Mouse (Mus musculus): ENCODE measurements around the gene Hoxd10. TPM values are rescaled to one million over a fixed set of nuclear protein-coding genes. Genes with fewer than 3 reads are reported as not detected.

Hoxd10 gene
- polyA plus RNA-seq, 1 experiment: not detected

DNA sequence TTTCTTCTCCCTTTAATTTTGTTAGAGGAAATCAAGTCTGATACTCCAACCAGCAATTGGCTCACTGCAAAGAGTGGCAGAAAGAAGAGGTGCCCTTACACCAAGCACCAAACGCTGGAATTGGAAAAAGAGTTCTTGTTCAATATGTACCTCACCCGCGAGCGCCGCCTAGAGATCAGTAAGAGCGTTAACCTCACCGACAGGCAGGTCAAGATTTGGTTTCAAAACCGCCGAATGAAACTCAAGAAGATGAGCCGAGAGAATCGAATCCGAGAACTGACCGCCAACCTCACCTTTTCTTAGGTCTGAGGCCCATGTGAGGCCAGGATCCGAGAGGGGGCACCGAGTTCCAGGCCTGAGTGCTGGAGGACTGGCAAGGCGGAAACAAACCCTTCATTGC is 2.3 kb downstream of the Hoxd10 start:
- no peak for DNase-seq (ENCODE audit: extremely low spot score in 1 of 2, low spot score in 1 of 2)

DNA sequence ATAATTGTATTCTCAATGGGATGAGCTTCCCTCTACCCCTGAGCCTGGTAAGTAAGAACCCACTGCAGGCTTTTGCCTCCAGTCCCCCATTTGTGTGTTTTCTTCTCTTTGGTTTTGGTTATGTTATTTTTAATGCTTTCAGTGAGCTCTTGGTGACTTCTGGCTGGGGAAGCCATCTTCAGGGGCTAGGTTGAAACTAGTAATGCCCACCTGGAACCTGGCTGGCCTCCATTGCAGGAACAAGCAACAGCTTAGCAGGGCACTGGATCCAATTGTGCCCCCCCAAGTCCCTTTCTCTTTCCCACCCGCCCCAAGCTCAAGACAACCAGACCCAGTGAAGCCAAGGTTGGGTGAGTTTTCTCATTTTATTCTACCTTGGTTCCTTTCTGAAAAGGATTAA is 3.7 kb downstream of the Hoxd10 start:
- DNase-seq (ENCODE audit: extremely low spot score in 1 of 2, low spot score in 1 of 2): no peak

DNA sequence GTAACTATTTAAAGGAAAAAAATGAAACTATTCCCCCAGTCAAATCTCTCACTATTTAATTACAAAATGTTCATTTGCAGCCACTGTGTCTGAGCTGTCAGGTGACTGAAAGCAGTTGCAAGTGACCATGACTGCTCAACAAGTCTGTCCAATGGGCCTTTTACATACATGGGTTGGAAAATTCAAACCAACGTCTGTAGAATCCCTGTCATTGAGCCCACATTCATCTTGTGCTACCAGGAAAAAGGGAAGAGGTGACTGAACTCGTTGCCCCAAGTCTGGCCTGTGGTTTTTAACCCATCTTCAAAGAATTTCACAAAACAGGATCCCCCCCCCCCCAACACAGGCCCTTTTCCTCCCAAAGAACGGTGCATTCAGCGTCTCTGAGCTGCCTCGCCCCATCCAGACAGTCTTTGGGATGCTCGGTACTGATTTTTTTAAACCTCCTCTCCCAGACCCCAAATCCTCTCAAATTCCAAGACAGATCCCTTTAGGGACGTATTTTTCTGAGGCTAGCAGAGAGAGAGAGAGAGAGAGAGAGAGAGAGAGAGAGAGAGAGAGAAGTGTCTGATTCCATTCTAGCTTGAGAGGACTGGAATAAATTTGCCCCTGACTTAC is 4.2 kb downstream of the Hoxd10 start:
- no peak for DNase-seq (ENCODE audit: extremely low spot score in 1 of 2, low spot score in 1 of 2)

DNA sequence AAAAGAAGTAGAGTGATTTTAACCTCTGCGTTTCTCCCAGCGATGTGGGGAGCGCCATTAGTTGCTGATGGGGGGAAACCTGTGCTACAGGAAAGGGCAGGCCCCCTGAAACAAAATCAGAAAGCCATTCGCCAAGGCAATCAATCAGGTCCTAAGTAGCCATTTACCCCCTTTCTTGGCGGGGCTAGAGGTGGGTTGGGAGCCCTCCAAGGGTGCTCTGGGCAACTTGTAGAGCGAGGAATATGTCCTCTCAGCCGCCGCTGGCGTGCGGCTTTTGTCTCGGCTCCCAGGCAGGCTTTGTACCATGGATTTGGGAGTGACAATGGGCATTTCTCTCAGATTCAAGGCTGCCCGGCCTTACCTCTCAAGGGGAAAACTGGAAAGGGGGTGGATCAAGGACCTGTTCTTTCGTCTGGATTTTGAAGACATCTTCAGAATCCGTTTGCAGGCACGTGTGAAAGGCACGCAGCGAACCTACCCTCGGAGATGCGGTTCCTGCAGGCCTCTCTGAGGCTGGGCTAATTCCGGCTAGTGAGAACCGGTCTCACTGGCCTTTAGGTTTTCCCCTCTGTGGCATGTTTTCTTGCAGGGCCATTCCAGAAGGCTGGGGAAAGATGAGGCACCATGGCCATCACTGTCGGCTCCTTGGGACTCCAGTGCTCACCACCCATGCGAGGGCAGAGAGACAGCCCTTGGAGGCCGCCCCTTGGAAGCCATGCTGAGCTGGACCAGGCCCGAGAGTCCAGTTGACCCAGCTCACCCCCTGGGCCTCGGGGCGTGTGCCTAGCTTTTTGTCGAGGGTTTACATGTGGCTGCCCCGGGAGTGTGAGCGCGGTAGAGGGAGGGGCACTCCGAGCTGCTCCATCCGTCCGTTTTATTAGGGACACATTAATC is 5.0 kb downstream of the Hoxd10 start:
- no peak for DNase-seq (ENCODE audit: extremely low spot score in 1 of 2, low spot score in 1 of 2)

DNA sequence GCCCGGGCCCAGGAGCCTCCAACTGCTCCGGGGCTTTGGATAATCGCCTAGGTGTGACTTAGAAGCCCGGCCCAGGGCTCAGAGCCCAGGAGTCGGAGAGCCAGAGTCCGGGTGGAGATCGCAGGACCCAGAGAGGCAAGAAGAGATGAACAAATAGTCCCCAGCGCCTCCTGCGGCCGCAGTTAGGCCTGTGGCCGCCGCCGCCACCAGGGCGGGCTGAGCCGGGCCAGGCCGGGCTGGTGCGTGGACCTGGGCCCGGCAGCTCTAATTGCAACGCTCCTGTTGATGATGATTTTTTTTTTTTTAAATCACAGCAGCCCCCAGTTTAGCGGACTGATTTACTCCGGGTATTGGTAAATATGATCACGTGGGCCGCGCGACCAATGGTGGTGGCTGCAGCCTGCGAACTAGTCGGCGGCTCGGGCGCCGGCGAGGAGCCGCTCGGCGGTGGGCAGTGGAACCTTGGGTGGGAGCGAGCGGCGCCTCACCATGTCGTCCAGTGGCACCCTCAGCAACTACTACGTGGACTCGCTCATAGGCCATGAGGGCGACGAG is 5.9 kb downstream of the Hoxd10 start, which contains the start of gene Hoxd9:
Gene Hoxd9 (plus strand): TSS at position 161 of the 555 bp plus-strand sequence.
- no peak for DNase-seq (ENCODE audit: extremely low spot score in 1 of 2, low spot score in 1 of 2)

DNA sequence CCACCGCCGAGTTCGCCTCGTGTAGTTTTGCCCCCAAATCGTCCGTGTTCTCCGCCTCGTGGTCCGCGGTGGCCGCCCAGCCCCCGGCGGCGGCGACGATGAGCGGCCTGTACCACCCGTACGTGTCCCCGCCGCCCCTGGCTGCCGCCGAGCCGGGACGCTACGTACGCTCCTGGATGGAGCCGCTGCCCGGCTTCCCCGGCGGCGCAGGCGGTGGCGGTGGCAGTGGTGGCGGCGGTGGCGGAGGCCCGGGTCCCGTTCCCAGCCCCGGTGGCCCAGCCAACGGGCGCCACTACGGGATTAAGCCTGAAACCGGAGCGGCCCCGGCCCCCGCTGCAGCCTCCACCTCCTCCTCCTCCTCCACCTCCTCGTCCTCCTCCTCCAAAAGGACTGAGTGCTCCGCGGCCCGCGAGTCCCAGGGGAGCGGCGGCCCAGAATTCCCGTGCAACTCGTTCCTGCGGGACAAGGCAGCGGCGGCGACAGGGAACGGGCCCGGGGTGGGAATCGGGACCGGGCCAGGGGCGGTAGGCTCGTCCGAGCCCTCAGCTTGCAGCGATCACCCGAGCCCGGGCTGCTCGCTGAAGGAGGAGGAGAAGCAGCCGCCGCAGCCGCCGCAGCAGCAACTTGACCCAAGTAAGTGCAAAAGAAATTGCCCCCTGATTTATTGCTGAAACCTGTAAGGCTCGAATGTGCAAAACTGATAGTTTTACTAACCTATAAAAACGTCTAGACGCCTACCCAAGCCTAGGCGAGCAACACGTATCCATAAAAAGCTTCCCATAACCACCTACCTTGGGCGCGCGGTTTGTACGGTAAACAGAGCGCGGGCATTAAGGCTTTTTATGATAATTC is 6.7 kb downstream of the Hoxd10 start:
- DNase-seq (ENCODE audit: extremely low spot score in 1 of 2, low spot score in 1 of 2): no peak

DNA sequence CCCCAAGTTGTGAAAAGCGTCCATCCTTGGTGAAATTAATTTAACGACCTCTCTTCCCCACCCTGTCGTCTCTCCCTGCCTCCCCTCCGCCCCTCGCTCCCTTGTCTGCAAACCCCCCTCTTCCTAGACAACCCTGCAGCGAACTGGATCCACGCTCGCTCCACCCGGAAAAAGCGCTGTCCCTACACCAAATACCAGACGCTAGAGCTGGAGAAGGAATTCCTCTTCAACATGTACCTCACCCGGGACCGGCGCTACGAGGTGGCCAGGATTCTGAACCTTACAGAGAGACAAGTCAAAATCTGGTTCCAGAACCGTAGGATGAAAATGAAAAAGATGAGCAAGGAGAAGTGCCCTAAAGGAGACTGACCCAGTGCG is 7.3 kb downstream of the Hoxd10 start:
- no peak for DNase-seq (ENCODE audit: extremely low spot score in 1 of 2, low spot score in 1 of 2)

DNA sequence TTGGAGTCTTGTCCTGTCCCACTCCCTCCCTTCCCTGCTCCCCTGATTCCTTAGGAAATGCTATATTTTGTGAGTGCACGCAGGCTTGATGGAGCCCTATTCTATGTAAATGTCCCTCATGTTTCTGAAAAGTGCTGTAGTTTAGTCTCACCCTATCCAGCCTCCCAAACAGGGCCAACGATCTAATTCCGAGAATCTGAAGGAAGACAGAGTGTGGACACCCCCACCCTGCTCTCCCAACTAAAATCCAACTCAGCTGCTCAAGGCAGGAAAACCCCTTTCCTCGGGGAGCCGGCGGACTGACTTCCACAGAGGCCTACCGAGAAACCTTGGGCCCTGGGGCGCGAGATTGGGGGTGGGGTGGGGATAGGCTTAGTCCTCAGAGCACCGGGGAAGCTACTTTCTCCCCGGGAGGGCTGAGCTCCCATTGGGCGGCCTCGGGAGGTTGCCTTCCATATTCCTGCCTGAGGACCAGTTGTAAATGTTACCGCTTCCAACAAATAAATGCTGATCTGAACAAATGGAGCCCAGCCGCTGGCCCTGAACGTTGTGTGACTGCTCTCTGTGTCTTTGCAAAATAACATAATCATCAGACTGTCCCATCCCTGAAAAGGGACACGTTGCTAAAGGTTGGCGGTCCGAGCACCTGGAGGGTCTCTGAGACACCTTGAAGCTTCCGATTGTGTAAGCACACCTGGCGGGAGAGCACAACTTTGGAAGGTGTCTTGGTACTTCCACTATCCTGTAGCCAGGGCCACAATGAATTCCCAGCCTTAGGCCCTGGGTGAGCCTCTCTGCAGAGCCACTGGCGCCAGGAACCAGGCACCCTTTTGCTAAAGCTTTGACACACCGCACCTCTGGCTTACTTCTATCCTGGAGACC is 8.2 kb downstream of the Hoxd10 start:
- DNase-seq (ENCODE audit: extremely low spot score in 1 of 2, low spot score in 1 of 2): no peak

DNA sequence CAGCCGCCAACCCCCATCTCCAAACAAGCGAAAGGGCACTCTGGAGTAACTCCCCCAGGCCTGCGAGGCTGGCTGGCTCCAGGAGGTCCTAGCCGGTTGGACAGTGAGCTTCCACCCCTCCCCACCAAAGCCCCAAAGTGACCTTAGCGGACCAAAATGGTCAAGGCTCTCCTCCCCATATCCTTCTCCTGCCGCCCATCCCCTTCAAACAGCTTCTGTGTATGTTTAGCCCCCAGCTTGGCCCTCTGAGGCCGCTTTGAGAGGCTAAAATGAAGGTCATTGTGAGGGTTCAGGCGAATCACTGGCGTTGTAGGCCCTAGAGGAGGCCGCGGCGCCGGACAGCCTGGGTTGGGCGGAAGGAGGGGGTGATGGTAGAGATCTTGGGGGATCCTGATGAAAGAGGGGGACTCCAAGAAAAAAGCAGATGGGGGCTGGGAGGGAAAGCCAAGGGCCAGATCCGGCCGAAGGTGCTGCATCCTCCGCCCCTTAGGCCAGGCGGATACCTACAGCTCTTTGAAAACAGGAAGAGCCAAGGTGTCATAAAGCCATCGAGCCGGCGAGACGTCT is 8.9 kb downstream of the Hoxd10 start:
- DNase-seq (ENCODE audit: extremely low spot score in 1 of 2, low spot score in 1 of 2): no peak

DNA sequence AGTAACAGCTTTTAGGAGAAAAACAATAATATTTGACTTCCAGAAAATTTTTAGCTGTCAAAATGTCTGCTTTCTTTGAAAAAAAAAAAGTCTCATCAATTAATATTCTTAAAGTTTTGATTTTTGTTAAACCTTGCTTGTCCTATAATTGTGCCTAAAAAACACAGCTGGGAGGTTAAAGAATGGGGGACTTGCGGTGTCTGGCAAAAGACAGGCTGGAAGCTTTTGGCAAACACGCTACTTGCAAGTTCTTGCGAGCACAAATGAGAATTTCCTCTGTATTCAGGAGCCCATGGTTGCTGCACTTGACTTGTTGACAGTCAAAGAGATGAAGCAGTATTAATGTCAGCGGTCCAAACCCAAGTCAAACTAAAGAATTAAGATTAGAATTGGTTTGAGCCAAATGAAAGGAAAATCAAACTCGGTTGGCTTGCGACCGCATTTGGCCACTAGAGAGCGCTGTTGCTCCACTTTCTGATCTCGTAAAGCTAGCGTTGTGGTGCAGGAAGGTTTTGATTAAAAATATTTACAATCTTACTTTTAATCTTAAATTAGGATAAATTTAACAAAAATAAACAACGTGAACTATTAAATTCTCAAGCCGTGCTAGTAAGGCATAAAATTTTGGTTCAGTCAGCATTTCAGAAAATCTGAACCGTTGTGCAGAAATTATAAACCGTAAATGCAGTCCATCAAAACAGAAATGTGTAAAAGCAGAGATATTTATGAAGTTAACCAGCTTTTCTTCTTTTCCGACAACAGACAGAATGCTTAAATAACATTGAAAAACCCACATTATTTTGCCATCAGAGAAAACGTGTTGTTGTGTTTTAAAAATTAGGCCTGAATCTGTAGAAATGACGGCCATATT is 10.5 kb downstream of the Hoxd10 start:
- DNase-seq (ENCODE audit: extremely low spot score in 1 of 2, low spot score in 1 of 2): peak; percentile 25 to 92

DNA sequence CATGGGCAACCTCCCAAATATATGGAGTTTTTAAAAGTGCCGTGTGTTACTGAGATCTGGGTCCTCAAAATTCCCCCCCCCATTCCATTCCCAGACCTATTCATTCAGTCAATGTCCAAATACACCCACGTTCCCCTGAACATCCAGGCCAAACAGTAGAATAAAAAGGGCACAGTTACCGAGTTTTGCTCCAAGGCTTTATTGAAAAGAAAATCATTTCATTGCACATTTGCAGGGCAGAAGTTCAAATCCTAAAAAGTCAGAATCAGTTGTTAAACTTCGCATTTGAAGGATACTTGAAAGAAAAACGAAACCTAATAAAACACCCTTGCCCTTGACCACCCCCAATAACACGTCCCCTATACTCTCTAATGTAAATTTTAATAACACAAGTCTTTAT is 11.1 kb downstream of the Hoxd10 start:
- no peak for DNase-seq (ENCODE audit: extremely low spot score in 1 of 2, low spot score in 1 of 2)

DNA sequence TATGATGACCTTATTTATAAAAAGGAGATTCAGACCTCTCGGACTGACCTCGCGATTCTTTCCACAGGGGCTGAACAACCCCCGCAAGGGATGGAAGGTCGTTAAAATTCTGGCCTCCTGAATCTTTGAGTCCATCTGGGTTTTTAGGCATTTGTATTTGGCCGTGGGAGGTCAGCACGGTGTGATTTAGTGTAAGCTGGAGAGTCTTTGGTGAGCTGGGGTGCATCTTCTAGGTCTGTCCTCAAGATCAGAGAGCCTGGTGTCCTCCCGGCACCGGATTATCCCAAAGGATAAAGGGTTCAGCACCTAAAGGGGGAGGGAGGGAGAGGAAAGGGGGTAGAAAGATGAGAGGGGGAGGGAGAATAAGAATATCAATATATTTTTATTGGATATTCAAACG is 11.6 kb downstream of the Hoxd10 start:
- no peak for DNase-seq (ENCODE audit: extremely low spot score in 1 of 2, low spot score in 1 of 2)

DNA sequence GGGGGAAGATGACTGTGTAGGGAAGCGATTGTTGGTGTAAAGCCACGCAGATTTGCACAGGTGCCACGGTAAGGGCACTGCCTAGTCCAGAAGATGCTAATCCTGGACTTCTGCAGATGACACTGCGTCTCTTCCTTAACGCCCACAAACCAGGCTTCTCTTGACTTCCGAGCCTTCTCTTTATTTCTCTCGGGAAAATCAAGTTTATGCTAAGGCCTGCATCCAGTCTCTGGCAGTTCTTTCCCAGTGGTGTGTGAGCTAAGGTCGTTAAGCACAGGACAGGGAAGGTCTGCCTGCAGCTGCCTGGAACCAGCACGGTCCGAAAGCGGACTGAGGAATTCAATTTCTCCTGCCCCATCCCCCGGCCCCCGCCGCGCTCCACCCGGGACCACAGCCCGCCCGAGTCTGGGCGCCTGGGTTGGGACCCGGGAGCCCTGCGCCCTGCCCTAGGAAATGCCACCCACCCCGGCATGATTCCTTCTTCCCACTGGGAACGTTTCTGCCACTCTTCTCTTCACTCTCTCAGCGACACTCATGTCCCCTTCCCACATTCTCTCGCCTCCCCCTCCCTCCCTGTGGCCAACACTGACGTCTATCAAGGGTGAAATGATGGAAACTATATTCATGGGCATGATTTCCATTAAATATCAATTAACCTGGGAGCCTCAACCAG is 12.1 kb downstream of the Hoxd10 start:
- no peak for DNase-seq (ENCODE audit: extremely low spot score in 1 of 2, low spot score in 1 of 2)

DNA sequence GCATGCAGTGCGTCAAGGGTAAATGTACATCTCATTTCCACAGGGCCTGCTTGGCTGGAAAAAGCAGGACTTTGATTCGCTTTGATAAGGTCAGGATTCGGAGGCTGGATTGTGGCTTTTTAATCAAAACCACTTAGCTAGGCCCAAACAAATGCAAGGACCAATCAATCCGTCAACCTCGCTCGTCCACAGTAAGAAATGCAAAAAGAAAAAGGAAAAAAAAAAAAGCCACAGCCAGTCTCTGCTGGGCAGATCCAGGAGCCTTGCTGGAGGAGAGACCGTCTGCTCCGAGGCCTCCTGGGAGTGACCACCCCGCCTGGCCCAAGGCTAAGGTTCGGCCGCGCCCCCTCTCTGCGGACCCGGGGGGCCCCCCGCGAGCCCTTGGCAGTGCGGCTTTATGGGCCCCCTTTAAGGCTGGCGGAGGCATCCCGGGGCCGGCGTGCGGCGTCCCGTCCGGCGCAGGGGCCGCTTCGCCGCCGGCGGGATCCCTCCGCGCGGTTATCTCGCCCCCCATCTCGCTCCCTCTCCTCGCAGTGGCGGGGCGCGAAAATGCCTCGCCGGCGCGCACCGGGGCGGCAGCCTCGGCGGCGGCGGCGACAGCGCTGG is 12.8 kb downstream of the Hoxd10 start, which contains the start of gene Hoxd8:
Gene Hoxd8 (plus strand): TSS at position 223 of the 606 bp plus-strand sequence.
- no peak for DNase-seq (ENCODE audit: extremely low spot score in 1 of 2, low spot score in 1 of 2)

DNA sequence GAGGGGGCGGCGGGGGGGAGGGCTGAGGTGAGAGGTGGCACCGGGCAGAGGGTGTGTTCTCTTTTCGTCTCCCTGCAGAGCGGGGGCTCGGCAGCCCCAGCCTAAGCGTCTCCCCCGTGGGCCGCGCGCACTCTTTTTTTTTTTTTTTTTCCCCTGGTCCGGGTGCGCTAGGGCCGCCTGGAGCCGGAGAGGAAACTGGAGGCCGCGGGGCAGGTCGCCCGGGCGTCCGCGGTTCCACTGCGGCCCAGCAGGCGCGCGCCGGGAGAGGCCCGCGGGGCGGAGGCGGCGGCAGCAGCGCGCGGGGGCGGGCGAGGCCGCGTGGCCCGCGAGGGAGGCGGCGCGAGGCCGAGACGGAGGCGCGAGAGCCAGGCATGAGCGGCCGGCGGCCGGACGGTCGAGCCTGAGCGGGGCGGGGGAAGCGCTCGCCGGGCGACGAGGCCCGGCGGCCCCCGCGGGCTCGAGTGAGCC is 13.3 kb downstream of the Hoxd10 start:
- no peak for DNase-seq (ENCODE audit: extremely low spot score in 1 of 2, low spot score in 1 of 2)

DNA sequence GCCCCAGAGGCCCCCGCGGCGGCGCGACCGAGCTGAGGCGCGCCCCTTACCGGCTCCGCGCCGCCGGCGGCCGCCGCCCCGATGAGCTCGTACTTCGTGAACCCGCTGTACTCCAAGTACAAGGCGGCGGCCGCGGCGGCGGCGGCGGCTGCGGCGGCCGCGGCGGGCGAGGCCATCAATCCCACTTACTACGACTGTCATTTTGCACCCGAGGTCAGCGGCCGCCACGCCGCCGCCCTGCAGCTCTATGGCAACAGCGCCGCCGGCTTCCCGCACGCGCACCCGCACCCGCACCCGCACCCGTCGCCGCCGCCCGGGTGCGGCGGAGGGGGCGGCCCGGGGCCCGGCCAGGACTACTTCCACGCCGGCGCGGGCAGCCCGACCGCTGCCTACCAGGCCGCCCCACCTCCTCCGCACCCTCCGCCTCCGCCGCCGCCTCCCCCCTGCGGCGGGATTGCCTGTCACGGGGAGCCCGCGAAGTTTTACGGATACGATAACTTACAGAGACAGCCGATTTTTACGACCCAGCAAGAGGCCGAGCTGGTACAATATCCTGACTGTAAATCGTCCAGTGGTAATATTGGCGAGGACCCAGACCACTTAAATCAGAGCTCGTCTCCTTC is 13.9 kb downstream of the Hoxd10 start:
- no peak for DNase-seq (ENCODE audit: extremely low spot score in 1 of 2, low spot score in 1 of 2)

DNA sequence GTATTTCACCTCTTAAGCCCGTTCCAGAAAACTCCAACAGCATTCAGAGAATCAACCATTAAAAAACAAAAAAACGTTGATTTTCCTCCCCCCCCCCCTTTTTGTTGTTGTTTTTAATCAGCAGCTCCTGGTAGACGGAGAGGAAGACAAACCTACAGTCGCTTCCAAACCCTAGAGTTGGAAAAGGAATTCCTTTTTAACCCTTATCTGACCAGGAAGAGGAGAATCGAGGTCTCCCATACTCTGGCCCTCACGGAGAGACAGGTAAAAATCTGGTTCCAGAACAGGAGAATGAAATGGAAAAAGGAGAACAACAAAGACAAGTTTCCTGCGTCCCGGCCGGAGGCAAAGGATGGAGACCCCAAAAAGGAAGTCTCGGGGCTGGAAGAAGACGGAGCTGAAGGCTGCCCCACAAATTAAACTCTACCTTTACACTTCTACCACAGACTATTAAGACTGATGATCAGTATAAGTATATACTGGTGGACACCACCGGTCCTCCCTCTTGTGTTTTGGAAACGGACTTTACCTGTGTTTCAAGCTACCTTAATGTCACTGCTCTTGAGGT is 14.8 kb downstream of the Hoxd10 start:
- DNase-seq (ENCODE audit: extremely low spot score in 1 of 2, low spot score in 1 of 2): no peak

Data from frontal cortex, adult 2 months (tissue).